ENCODE assay signal across 16 mouse cellular contexts in genomic region chr11:13724375-13724774, GRCm38 (mm10).
"Had no signal": no experiment of that assay in that cellular context is flagged by ENCODE, and none has a peak within 500 bp of the region (broad histone marks: within the 10 kb centered on the region; RNA-seq: fewer than 3 reads in every experiment).

No protein-coding gene starts in this region.

- H3K4me3 ChIP-seq: intestine, embryonic 15.5 days; kidney, embryonic 15.5 days; left cerebral cortex, adult 2 months; liver, embryonic 13.5 days; myocyte had no signal

- H3K9me3 ChIP-seq: intestine, embryonic 15.5 days; kidney, embryonic 15.5 days; liver, embryonic 13.5 days had no signal

- ATAC-seq: intestine, embryonic 15.5 days had no signal

- DNase-seq: kidney, adult 11 months; kidney, adult 8-10 months; kidney, postnatal 10 days; kidney, postnatal 36 days; layer of hippocampus, postnatal 36 days; liver, embryonic 13.5 days; lung, adult 2 months; lung, postnatal 14 days; right cerebral cortex, postnatal 4 days; thymus, postnatal 25 days had no signal

- H3K27me3 ChIP-seq: intestine, embryonic 15.5 days; kidney, embryonic 15.5 days; liver, embryonic 13.5 days had no signal

- H3K36me3 ChIP-seq: intestine, embryonic 15.5 days; kidney, embryonic 15.5 days; liver, embryonic 13.5 days had no signal

- H3K27ac ChIP-seq: intestine, embryonic 15.5 days; kidney, embryonic 15.5 days; left cerebral cortex, adult 2 months; liver, embryonic 13.5 days; macrophage; stomach, postnatal 0 days had no signal

- H3K4me2 ChIP-seq: intestine, embryonic 15.5 days; kidney, embryonic 15.5 days; liver, embryonic 13.5 days had no signal

- H3K9ac ChIP-seq: intestine, embryonic 15.5 days; kidney, embryonic 15.5 days; liver, embryonic 13.5 days had no signal

- H3K4me1 ChIP-seq: intestine, embryonic 15.5 days; kidney, embryonic 15.5 days; liver, embryonic 13.5 days had no signal
